Mouse (Mus musculus) kidney, adult 8-10 months (tissue): ENCODE measurements at regions not wholly inside any gene's neighbourhood (a gene's known extent, or its start where the extent isn't known, plus 50 kb on each side); places are given as distances from the start of the nearest gene placed in this dataset.

Experiments used
- DNase-seq, 2 experiments: peaks; one replicate each; pipeline ENCODE4 v3.0.0; 2022

- no peak for DNase-seq
These were observed 95.2 kb upstream of the Ppp1r26 start for GRCm38 (mm10) chr2:28351445-28351844.

DNA sequence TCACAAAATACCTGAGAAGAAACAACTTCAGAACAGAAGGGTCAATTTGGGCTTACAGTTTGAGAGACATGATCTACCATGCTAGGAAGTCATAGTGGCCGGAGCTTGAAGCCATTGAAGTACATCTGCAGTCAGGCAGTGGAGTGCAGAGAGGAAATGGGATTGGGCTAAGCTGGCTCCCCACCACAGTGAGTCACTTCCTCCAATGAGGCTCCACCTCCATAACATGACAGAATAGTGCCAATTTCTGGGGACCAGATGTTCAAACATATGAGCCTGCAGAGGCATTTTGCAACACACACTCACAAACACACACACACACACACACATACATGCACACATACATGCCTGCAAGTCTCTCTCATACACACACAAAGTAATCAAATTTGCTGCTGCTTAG is 93.7 kb upstream of the Ppp1r26 start:
- no peak for DNase-seq

GRCm38 (mm10) chr2:28362199-28362598 is 84.4 kb upstream of the Ppp1r26 start:
- no peak for DNase-seq

DNA sequence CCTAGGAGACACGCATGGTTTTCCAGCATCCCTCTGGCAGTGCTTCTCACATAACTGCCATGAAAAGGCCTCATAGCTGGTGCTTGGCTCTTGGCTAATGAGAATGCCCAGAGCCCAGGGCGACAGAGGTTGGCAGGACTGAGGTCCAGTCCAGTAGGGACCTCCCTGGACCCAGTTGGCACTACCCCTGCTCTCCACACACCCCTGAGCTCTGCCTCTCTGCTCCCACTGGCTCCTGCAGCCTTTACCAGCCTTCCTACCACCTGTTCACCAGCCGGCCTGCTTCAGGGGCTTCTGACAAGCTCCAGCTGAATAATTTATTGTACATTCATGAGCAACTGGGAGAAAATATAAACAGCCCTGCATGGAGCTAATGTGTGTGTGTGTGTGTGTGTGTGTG is 82.0 kb upstream of the Ppp1r26 start:
- DNase-seq, result no peak

- DNase-seq, result no peak
These were observed 80.8 kb upstream of the Ppp1r26 start for GRCm38 (mm10) chr2:28365756-28366155.

- peak; percentile 26 to 52 for DNase-seq
These were observed 71.8 kb upstream of the Ppp1r26 start for GRCm38 (mm10) chr2:28374838-28375237.

DNA sequence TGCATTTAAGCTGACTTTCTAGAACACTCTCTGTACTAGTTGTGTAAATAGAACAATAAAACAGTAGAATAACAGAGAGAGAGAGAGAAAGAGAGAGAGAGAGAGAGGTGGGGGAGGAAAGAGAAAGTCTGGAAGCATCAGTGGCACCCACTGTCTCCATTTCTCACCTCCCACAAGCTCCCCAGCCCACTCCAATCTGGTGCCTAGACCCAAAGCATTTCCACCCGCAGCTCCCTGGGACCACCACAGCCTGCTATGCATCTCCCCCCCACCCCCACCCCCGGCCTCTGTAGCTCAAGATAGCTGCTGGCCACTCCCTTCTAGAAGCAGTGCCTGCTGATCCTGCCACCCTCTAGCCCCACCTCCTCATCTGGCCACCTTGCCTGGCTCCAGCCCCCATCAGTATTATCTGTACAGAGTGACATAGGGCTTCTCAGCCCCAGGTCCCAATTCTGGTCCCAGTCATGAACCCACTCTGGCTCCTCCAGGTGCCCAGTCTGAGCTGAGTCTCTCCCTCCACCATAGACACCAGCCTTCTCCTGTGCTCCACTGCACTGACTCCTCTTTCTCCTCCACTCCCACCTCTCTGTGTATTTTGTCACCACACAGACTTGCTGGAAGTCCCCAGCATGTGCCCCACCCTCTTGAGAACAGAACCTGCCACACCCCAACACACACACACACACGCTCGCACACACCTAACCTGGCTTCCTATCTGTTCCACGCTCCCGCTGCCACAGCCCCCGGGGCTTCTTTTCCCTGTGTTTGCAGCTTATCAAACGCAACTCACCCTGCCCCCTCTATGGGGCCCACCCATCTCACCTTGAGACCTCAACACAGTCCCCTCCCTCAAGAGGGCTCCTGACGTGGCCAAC is 68.4 kb upstream of the Ppp1r26 start:
- DNase-seq, result no peak

DNA sequence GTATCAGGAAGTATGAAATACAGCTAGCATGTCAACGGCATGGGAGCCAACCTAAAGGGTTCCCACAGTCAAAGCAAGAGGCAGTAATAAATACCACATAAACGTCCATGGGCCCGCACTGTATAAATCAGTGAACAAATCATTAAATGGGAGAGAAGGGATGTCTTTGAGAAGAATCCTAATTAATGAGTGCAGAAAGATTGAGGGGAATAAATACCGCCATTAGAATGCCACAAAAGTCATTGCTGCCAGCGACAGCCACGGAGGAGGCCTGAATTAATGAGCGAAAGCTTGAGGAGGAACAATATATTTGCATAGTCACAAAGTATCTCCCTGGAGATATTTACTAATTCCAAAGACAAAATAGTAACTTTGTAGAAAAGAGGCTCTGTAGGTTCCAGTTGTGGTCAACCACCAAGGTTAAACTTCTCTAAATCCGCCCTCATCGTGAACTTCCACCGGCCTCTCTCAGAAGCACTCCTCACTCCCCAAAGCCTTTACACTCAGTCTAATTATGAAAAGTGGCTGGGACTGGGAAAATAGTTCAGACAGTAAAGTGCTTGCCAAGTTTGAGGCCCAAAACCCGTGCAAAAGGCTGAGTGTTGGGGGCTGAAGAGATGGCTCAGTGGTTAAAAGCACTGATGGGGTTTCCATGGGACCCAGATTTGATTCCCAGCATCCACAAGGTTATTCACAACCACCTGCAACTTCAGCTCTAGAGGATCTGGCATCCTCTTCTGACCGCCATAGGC is 64.4 kb upstream of the Ppp1r26 start:
- no peak for DNase-seq

- no peak for DNase-seq
These were observed 61.7 kb upstream of the Ppp1r26 start for GRCm38 (mm10) chr2:28384875-28385274.

- no peak for DNase-seq
These were observed 59.8 kb upstream of the Ppp1r26 start for GRCm38 (mm10) chr2:28386784-28387183.

GRCm38 (mm10) chr2:28387422-28387836 is 59.2 kb upstream of the Ppp1r26 start:
- DNase-seq, result peak in 1 of 2 experiments; percentile 4

DNA sequence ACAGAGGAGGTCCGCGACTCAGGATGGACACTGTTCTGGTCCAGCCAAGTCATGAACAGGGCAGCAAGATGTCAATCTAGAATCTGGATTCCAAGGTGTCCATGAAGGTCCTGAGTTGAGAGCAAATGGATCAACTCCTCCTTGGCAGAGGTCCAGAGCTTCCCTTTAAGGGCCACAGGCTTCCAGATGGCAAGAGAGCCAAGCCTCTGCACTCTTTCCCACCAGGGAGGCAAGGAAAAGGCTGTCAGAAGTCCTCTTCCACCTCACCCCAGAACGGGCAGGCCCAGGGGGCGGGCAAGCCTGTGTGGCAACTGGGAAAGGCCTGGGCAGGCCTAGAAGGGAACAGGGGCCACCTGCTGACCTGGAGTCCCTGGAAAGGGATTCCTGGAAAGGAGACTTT is 58.7 kb upstream of the Ppp1r26 start:
- DNase-seq, result no peak

DNA sequence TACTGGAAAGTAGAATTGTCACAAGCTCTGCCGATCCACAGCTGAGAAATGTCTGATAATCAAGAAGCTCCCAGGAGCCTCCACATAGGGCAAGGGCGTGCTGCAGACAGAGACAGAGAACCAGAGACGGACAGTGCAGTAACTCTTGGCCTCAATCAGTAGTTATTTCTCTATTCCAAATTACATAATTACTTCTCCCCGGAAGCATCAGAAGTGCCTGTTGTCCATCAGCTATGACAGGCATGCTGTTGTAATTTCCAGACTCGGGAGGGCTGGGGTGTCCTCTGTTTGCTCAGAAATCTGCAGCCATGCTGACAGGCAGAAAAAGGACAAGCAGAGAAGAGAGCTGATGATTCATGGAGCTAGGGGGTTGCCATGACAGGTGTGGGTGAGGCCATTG is 56.9 kb upstream of the Ppp1r26 start:
- no peak for DNase-seq

- DNase-seq, result no peak
These were observed 51.2 kb upstream of the Ppp1r26 start for GRCm38 (mm10) chr2:28395391-28395790.
